Mouse (Mus musculus) frontal cortex, postnatal 14 days (tissue): ENCODE measurements around the gene Camk2n1.
"Not testable (repeated sequence)": the region's sequence is repeated elsewhere in the genome, so short reads cannot be mapped to it uniquely, and the experiment has no call there.

Source experiments
- DNase-seq, 2 experiments: peaks; one replicate each; pipeline ENCODE4 v3.0.0; 2022; ENCODE audit warnings: low spot score in 2 of 2

Gene Camk2n1

GRCm38 (mm10) chr4:138453753-138454570 lies at the start of gene Camk2n1:
Camk2n1 (plus strand) TSS chr4:138454314.
- peak; percentile 69 to 77 for DNase-seq

- no peak for DNase-seq
Observed at GRCm38 (mm10) chr4:138404806-138405205, 49.3 kb upstream of the Camk2n1 start.

- no peak for DNase-seq
Observed at GRCm38 (mm10) chr4:138407479-138408194, 46.5 kb upstream of the Camk2n1 start.

GRCm38 (mm10) chr4:138411011-138411410 lies 43.1 kb upstream of the Camk2n1 start:
- DNase-seq, result no peak

- no peak for DNase-seq
Observed at GRCm38 (mm10) chr4:138411504-138412121, 42.5 kb upstream of the Camk2n1 start.

GRCm38 (mm10) chr4:138414725-138415124 lies 39.4 kb upstream of the Camk2n1 start:
- no peak for DNase-seq

- DNase-seq, result no peak
Observed at GRCm38 (mm10) chr4:138415991-138416390, 38.1 kb upstream of the Camk2n1 start.

GRCm38 (mm10) chr4:138416414-138416813 lies 37.7 kb upstream of the Camk2n1 start:
- no peak for DNase-seq

GRCm38 (mm10) chr4:138417882-138418281 lies 36.2 kb upstream of the Camk2n1 start:
- no peak for DNase-seq

- DNase-seq, result no peak
Observed at GRCm38 (mm10) chr4:138418340-138418957, 35.7 kb upstream of the Camk2n1 start.

GRCm38 (mm10) chr4:138425028-138425427 lies 29.1 kb upstream of the Camk2n1 start:
- no peak for DNase-seq

GRCm38 (mm10) chr4:138425604-138426003 lies 28.5 kb upstream of the Camk2n1 start:
- DNase-seq, result not testable (repeated sequence)

GRCm38 (mm10) chr4:138426778-138427705 lies 27.1 kb upstream of the Camk2n1 start:
- peak; percentile 84 to 91 for DNase-seq

- no peak for DNase-seq
Observed at GRCm38 (mm10) chr4:138429778-138430177, 24.3 kb upstream of the Camk2n1 start.

- DNase-seq, result no peak
Observed at GRCm38 (mm10) chr4:138431340-138431739, 22.8 kb upstream of the Camk2n1 start.

GRCm38 (mm10) chr4:138434347-138435316 lies 19.5 kb upstream of the Camk2n1 start, which contains the start of gene Mul1:
Mul1 (plus strand) TSS chr4:138434671.
- DNase-seq, result peak; percentile 95

GRCm38 (mm10) chr4:138440062-138440461 lies 14.1 kb upstream of the Camk2n1 start:
- DNase-seq, result no peak

- DNase-seq, result no peak
Observed at GRCm38 (mm10) chr4:138444941-138445340, 9.2 kb upstream of the Camk2n1 start.

- no peak for DNase-seq
Observed at GRCm38 (mm10) chr4:138446981-138447380, 7.1 kb upstream of the Camk2n1 start.

- peak; percentile 92 to 96 for DNase-seq
Observed at GRCm38 (mm10) chr4:138447387-138447786, 6.7 kb upstream of the Camk2n1 start.
